Mouse (Mus musculus) spleen, embryonic (tissue): ENCODE measurements at regions not wholly inside any gene's neighbourhood (a gene's known extent, or its start where the extent isn't known, plus 50 kb on each side); places are given as distances from the start of the nearest gene placed in this dataset.
"Not testable (repeated sequence)": the region's sequence is repeated elsewhere in the genome, so short reads cannot be mapped to it uniquely, and the experiment has no call there.

Experiments used
- CTCF ChIA-PET: fragments of 350-600 bp; sonication (Branson Sonifier 250); formaldehyde crosslinking; loops from one replicate; lab custom pipeline; 2022; lab: Charles Lee

DNA sequence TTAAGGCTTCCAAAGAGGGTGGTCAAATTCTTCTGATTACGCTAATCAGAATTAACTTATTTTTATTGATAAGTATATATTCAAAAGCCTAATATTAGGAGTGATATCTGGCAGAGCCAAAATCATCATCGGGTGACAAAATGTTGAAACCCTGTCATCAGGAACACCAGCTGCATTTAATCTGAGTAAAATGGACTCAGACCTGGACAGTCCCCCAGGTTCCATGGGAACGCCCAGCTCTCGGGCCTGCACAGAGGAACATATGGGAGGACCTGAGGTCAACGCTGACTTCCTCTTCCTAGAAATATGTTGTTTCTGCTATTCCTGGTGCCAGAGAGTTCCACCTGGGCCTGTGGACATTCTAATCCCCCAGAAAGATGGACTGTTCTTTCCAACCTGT is 176.5 kb downstream of the Tmx1 start:
- CTCF ChIA-PET: no interaction called here

DNA sequence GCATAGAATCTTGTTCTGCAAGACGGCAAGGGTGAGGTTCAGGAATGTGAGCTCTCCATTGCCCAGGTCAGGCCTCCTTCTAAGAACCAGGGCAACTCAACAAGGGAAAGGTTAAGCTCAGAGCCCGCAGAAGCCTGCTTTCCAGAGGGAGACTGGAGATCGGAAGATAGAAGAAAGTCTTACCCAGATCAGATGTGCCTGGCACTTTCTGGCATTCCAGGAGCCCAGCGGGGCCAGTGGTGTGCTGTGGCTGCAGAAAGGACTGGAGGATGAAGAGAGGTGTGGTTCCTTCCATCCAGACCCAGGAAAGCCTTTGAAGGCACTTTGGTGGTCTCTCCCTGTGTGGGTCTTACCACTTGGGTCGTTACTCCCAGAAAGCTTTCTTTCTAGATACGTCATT is 178.4 kb downstream of the Tmx1 start:
- CTCF ChIA-PET: no interaction called here

DNA sequence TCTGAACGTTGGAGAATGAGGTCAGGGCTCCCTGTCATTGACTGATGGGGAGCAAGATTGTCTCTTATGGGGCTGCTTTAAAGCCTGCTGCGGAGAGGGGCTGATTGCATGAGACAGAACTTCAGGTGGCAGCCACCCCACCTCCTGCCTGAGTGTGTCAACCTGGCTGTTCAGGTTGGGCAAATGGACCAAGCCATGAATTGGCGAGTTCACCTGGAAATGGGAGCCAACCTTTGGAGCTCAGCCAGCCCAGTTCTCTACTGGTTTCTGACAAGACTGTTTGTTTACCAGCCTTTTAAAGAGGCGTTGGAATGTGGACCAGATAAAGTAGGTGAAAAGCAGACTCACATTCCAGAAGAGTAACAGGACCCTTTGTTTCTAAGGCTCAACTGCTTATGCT is 180.3 kb downstream of the Tmx1 start:
- CTCF ChIA-PET: no interaction called here

DNA sequence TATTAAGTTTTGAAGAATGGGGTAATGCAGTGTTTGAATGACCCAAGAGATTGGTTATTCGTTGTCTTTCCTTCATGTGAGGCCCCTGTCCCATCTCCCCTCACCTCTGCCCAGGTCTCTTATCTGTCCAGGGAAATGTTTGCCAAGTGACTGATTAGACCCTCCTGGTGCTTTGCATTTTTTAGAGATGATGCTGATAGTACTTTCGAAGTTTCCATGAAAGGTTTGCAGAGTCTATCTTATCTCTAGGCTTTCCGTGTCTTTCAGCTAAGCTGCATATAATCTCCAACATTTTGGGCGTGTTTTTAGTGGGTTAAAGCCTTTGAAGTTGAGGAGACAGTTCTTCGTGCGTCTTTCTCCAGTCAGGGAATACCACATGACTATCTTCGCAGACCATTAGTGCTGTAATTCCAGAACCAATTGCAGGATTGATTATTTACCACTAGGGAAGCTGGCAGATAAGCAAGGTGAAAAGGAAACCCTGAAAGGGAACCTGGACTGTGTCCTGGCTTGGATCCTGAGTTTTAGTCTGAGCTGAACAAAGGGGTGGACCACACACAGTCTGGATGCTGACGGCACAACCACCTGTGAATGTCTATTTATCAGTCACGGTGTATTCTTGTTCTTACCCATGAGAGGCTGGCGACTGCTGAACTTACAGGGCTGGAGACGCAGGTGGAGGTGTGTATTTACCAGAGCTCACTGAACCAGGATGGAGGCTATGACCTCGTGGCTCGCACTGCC is 180.9 kb downstream of the Tmx1 start:
- CTCF ChIA-PET: no interaction called here

DNA sequence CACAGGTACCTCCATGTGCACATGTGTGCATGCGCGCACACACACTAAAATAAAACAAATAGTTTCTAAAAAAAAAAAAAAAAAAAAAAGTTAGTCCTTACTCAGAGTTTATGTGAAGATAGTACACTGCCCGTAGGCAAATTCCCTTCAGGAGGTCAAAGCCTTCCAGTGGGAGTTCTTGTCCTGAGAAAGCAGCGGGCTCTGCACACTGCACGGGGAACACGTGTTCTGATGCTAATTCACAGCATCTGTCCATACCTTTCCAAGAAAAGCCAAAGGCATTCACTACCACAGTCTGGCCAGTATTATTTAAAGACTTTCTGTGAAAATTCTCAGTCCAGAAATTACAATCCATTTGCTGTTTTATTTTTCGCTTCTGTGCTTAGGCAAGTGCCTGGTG is 183.1 kb downstream of the Tmx1 start:
- CTCF ChIA-PET: no interaction called here

DNA sequence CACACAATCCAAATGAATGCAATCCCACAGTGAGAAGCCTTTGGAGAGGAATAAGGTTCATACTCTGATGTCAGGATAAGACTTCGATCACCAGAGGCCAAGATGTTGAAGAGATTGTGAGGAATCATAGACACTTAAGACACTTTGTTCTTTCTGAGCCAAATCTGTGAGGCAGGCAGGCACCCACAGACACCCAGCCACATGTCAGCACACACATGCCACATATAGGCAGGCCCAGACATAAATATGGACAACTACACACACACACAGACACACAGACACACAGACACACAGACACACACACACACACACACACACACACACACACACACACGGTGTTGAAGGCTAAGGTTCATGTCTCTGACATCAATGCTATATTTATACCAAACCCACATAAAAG is 185.1 kb upstream of the Frmd6 start:
- CTCF ChIA-PET: no interaction called here

DNA sequence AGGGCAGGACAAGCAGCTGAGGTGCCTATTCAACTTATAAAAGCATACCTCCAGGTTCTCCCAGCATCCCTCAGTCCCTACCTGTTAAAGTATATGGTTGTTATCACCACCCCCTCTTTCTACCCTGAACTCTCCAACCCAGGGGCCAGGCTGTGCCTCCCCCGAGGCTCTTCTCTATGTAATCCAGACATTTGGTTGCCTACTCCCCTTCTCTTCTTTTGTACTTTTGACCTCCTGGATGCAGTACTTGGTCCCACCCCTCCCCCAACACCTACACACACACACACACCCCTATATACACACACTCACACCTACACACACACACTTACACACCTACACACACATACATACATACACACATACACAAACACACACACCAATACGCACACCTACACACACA is 180.4 kb upstream of the Frmd6 start:
- CTCF ChIA-PET: no interaction called here

DNA sequence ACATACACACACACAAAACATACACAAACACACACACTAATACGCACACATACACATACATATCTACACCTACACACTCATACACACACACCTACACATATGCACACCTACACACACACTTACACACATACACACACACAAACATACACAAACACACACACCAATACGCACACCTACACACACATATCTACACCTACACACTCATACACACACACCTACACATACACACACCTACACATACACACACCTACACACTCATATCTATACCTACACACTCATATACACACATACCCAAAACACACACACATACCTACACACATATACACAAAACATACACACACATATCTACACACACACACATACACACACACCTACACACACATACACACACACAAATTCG is 179.9 kb upstream of the Frmd6 start:
- CTCF ChIA-PET: no interaction called here

DNA sequence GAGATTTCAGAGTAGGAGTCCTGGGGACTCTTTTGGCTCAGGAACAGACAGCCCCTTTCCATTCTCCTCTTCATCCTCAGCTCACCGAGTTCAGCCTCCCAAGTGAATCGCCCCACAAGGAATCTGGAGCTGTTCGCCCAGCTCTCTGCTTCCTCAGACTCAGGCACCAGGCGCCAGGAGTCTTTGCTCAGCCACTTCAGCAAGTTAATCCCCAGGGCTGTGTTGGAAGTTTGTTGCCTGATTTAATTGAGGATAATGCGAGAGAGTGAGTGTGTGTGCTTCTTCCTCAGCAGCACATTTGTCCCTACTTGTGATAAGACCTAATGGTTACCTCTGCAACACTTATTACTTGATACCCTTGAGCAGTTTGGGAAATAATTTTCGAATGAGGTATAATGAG is 177.8 kb upstream of the Frmd6 start:
- CTCF ChIA-PET: no interaction called here

DNA sequence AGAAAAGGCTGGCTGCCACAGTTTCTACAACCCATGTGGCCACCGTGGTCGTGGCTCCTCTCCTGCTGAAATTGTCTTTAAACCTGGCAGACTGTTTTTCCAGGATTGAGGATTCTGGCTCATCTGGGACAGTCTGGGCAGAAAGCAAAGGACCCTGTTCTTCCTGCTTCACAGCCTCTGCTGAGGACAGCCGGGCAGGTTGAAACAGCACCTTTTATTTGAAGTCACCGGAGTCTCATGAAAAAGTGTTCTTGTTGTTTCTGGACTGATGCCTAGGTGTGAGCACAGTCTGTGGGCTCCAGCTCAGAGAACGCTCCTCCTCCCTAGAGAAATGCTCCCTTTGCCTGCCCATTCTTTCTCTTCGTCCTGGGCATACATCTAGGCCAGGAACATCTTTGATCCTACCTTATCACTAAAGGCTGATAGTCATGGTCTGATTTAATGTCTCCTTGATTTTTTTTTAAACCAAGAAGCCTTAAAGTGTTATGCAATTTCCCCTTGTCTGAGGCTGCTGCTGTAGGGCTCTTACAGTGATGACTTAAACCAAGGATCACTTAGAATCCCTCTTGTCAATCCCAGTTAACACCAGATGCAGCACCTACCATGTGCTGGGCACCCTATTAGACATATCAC is 177.0 kb upstream of the Frmd6 start:
- CTCF ChIA-PET: no interaction called here

DNA sequence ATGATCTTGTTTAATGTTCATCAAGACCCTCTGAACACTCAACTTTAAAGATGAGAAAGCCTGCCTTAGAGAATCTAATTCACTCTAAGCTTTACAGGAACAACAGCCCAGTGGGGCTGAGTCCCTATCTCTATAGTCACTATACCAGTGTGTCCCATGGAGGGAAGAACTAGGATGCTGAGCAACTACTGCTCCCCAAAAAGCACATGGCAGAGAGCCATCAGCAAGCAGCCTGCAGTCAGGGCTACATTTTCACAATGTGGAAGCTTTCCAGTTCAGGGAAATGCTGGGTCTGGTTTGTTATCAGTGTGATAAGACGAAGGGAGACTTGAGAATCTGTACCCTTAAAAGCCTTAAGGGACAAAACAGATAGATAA is 176.5 kb upstream of the Frmd6 start:
- CTCF ChIA-PET: no interaction called here

DNA sequence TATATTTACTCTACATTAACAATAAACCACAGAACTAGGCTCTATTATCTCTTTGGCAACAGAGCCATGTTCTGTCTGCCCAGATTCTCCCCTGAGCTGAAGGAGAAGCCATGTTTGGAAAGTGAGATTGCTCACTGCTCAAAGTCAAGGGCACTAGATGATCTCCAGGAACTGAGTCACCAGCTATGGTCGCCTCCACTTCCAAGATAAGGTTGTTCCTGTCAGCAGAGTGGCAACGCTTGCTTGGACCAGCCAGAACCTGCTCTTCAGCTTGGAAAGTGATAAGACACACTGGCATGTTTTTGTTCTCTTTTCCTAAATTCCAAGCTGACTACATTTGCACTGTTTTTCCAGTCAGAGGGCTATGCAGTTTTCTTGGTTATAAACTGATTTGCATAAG is 175.6 kb upstream of the Frmd6 start:
- CTCF ChIA-PET: no interaction called here

DNA sequence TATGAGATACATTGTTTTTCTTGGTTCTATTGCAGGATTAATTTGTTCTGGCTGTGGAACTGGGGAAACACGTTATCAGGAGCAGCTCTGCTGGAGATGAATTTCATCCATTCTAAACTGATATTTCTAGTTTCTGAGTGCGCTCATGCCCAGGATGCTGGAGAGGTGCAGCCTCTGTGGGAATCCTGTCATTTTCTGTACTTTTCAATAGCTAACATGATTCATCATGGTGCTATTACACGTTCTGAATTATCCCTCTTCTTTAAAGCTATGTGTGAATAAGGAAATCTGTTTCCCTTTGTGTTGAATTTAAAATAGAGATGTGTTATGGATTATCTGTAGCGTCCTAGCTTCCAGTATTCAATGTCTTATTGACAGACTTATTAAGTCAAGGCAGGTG is 174.8 kb upstream of the Frmd6 start:
- CTCF ChIA-PET: no interaction called here

DNA sequence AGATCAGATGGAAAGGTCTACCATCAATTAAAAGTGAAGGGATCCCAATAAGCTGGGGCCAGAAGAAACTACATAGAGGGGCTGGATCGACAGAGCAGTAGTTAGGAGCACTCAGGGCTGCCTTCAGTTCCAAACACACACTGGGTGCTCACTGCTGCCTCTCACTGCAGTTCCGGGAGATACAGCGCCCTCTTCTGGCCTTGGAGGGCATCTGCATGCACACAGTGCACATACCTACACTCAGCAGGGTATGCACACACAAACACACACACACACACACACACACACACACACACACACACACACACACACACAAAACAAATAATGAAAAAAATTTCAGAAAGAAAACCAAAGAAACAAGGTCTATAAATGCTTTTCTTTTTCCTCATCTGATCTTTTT is 172.6 kb upstream of the Frmd6 start:
- CTCF ChIA-PET: no interaction called here

DNA sequence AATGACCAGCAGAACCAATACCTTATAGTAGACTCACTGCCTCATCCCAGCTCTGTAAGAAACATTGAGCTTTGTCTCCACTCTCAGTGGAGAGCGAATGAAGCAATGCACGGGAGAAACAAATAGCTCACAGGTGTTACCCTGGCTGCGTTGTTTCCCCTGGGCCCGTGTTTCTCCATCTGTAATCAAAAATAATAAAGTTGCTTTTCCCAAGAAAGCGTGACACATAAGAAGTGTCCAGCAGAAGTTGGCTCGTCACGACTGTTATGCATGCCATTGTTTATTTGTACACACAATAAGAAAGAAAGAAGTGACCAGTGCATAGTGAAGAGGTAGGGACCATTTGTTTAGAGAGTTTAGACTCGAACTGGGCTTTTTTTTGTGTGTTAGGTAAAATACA is 171.3 kb upstream of the Frmd6 start:
- CTCF ChIA-PET: no interaction called here

DNA sequence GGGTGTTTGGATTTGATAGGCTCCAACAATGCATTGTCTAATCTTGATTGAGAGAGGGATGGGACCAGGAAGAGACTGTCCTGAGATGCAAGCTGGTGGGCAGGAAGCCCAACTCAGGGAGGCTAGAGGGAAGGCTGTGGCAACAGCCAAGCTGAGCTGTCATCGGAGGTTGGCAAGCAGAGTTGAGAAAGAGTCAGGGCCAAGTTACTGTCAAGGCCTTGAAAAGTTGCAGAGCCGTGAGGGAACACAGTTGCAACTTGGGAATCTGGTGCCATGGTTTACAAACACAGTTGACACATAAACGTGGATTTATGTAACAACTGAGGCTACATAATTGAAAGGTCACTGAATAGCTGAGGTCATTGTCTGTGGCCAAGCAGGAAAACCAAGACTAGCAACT is 170.8 kb upstream of the Frmd6 start:
- CTCF ChIA-PET: no interaction called here

DNA sequence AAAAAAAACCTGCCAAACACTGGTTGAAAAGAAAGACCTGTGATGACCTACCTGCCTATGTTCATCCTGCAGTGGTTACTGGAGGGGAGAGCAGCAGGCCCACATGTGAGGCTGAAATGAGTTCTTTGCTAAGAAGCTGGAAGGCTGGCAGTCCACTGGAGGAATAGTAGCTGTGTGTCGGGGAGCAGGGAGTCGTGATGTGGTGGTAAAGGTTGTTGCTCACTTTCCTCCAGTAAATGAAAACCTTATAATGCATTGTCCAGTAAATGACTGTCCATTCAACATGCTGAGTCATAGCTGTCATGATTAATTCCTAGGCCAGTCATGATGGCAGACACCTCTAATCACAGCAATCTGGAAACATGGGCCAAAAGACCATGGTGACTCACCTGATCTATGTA is 169.9 kb upstream of the Frmd6 start:
- CTCF ChIA-PET: no interaction called here

DNA sequence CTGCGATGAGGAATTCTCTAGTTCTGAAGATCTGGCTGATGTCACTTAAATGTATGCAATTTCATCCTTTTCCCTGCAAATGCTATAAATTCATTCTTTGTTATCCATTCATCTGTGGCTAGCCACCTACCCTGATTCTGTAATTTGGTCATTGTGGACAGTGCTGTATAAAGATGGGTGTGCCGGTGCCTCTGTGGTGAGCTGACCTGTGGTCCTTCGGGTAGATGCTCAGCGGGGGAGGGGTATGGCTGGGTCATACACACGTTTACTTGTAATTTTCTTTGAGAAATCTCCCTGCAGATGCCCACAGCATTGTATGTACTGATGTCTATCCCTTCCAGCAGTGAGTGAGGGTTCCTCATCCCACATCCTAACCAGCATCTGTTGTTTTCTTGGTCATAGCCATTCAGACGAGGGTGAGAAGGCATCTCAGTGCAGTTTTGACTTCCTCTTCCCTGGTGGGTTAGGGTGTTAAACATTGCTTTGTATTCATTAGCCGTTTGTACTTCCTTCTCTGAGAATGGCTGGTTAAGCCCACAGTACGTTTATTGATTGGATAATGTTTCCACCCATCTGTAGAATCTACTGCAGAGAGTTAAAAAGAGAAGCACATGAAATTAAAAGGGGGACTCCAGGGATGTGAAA is 169.3 kb upstream of the Frmd6 start:
- CTCF ChIA-PET: no interaction called here

DNA sequence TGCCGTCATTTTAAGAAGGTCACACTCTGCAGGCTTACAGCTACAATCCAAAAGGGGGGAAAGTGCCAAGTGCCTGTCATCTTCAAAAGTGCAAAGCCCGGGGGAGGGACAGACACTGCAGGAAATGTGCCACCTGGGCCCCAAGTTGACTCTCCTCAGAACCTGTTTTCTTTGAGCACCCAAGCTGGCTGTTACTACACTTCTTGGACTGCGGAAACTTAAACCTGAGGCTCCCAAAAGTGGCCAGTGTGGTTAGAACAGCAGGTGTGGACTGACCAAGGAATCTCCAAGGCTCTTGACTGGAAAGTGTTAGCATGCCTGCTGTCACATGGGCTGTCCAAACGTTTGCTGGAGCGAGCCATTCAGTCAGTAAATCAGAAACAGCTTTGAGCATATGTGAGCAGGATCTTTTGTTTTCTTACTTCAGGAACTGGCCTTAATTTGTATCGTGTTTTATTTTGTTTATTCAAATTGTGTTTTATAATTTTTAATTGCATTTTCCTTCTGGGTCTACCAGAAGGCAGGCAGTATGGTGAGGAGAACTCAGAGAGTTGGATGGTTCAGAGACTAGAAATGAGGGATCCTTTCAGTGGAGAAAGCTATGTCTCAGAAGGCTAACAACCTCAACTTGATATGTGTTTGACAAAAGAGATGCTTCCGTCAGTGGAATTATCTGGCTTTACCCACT is 168.4 kb upstream of the Frmd6 start:
- CTCF ChIA-PET: no interaction called here

DNA sequence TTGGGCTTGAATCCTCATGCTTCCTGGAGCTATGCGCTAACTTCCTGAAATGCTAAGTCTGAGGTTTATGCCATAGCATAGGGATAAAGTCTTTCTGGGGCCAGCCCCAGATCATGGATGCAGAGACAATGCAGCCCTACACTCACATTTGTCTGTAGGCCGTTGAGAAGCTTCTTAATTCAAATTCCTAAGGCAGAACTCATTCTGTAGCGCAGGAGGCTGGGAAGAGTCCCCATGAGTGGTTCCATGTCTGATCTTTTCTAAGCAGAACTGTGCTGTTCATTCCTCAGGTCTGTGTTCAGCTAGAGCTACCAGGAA is 167.9 kb upstream of the Frmd6 start:
- CTCF ChIA-PET: no interaction called here

DNA sequence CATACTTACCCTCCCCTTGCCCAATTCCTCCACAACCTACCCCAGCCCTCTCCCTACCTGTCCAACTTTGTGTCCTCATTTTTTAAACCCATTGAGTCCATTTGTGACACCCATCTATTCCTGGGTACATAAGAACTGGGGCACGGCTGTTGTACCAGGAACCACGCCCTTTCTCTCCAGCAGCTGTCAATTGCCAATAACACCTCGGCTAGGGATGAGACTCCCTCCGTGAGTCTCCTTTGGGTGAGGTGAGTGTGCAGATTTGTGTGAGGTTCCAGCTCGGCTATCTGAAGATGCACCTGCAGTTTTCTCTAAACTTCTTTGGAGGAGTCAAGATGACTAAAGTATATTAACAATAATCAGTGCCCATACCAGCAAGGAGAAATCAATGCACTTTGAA is 167.2 kb upstream of the Frmd6 start:
- CTCF ChIA-PET: no interaction called here

DNA sequence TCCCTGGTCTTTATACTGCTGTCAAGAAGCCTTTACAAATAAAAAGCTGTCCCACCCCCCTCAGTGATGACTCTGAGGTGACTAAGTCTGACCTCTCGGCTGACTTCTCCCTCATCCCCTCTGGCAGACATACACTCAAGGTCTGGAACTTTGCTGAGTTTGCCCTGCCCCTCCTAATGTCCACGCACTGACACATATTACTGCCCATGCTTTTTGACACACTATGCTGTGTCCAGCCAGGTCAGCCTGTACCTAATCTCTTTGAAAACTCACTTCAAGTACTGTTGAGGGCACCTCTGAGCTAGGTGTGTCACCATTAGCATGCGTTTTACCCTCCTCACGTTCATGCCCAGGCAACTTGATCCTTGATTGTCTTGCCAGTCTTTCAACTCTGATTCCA is 164.9 kb upstream of the Frmd6 start:
- CTCF ChIA-PET: no interaction called here

DNA sequence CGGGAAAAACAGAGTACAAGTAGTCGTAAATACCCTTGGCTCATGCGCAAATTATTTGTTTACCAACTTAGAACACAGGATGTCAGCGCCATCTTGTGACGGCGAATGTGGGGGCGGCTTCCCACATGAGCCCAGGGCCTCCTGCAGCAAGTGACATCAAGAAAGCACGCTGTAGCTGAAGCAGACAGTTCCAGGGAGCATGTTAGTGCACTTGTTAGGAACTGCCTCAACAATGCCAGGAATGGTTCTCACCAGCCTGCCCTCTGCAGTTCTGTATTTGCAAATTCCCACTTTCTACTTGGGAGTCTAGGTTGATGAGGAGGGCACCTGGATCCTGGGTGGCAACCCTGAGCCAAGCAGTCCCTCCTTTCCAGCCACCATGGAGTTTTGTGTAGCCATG is 157.2 kb upstream of the Frmd6 start:
- CTCF ChIA-PET: not testable (repeated sequence)
